8 mouse cellular contexts compared by ENCODE assay signal in genomic region chr11:98057998-98058397, GRCm38 (mm10). TPM values are rescaled to one million over a fixed set of nuclear protein-coding genes. Genes with fewer than 3 reads are reported as not detected.
DNase-seq lines count a peak whose midpoint lies in the region; ATAC-seq lines count a peak whose summit lies in the region.
"Had no signal": no experiment of that assay in that cellular context is flagged by ENCODE, and none has a peak within 500 bp of the region (broad histone marks: within the 10 kb centered on the region; RNA-seq: fewer than 3 reads in every experiment).

No protein-coding gene starts in this region.

- 86% methylated on average over 5 of the region's 5 CpGs for WGBS in heart, embryonic 14.5 days
- 85% methylated on average over 5 of the region's 5 CpGs for WGBS in hindbrain, embryonic 16.5 days

- no peak overlapping the region; the same call in 1 of the 2 replicates for H3K9ac ChIP-seq in heart, embryonic 14.5 days (ENCODE audit: low read length)
- no peak overlapping the region for H3K9ac ChIP-seq in hindbrain, embryonic 16.5 days (ENCODE audit: low read depth, low read length)
- H3K9ac ChIP-seq: neural tube, embryonic 12.5 days had no signal

- intact Hi-C loops in heart, postnatal 36 days (cut with DNase I) = no loop called here

- DNase-seq in heart, postnatal 36 days = no peak
- DNase-seq in thymus, postnatal 4 days = peak; percentile 39
- DNase-seq in thymus, postnatal 10 days (ENCODE audit: low spot score in 2 of 2) = no peak
- DNase-seq in ZHBTc4 (ENCODE audit: low read depth, low spot score) = peak; percentile 96
- no peak for DNase-seq in layer of hippocampus, adult 8-10 months (ENCODE audit: low spot score in 2 of 2)

- H3K27me3 ChIP-seq in heart, embryonic 14.5 days (ENCODE audit: control insufficient read depth, insufficient read depth, low read length) = peaks cover 15% of the 10 kb centered on the region
- H3K27me3 ChIP-seq in hindbrain, embryonic 16.5 days (replicated peaks; ENCODE audit: control insufficient read depth, insufficient read depth, low read length) = peaks cover 2% of the 10 kb centered on the region; the same call in 1 of the 2 replicates

- no peak overlapping the region for H3K4me3 ChIP-seq in heart, embryonic 14.5 days (ENCODE audit: control insufficient read depth in 1 of 2, insufficient read depth in 1 of 2, low read depth in 1 of 2, low read length in 2 of 2)
- H3K4me3 ChIP-seq in hindbrain, embryonic 16.5 days (ENCODE audit: low read length) = no peak overlapping the region
- H3K4me3 ChIP-seq: neural tube, embryonic 12.5 days had no signal

- no peaks in the 10 kb centered on the region for H3K36me3 ChIP-seq in heart, embryonic 14.5 days (ENCODE audit: control insufficient read depth, insufficient read depth, low read length)
- H3K36me3 ChIP-seq in hindbrain, embryonic 16.5 days (ENCODE audit: control insufficient read depth, insufficient read depth, low read length) = no peaks in the 10 kb centered on the region
- H3K36me3 ChIP-seq: neural tube, embryonic 12.5 days had no signal

- H3K27ac ChIP-seq in heart, embryonic 14.5 days (replicated peaks in 1 of 2; ENCODE audit: control insufficient read depth in 1 of 2, insufficient read depth in 1 of 2, low read depth in 2 of 2, low read length in 2 of 2) = no peak overlapping the region
- H3K27ac ChIP-seq in hindbrain, embryonic 16.5 days (ENCODE audit: low read depth, low read length) = no peak overlapping the region
- H3K27ac ChIP-seq: neural tube, embryonic 12.5 days had no signal

- peaks cover 8 to 15% of the 10 kb centered on the region in 2 experiments; a peak in 2 of 4 replicates for H3K4me1 ChIP-seq in heart, embryonic 14.5 days (ENCODE audit: control insufficient read depth in 2 of 2, insufficient read depth in 2 of 2, low read length in 2 of 2)
- H3K4me1 ChIP-seq in hindbrain, embryonic 16.5 days (ENCODE audit: control insufficient read depth, insufficient read depth, low read depth, low read length) = peaks cover 8% of the 10 kb centered on the region

- no peak for ATAC-seq in heart, embryonic 14.5 days (ENCODE audit: insufficient number of reproducible peaks, insufficient read depth, low FRiP score, low read depth)
- no peak for ATAC-seq in hindbrain, embryonic 16.5 days

- H3K9me3 ChIP-seq in heart, embryonic 14.5 days (ENCODE audit: control insufficient read depth, low read length) = no peaks in the 10 kb centered on the region
- H3K9me3 ChIP-seq in hindbrain, embryonic 16.5 days (ENCODE audit: control insufficient read depth, low read length) = no peaks in the 10 kb centered on the region
- H3K9me3 ChIP-seq: neural tube, embryonic 12.5 days had no signal

- H3K4me2 ChIP-seq in heart, embryonic 14.5 days (ENCODE audit: low read length) = peak overlapping the region; percentile 40
- no peak overlapping the region for H3K4me2 ChIP-seq in hindbrain, embryonic 16.5 days (ENCODE audit: low read length)
- H3K4me2 ChIP-seq: neural tube, embryonic 12.5 days had no signal

RNA-seq across cellular contexts. Expression of gene Stac2, which starts 4.7 kb away (rescaled TPM):
- polyA plus RNA-seq in heart, embryonic 14.5 days (2014; fragmentation: Nextera tagmentation; extraction: Ambion mirVana) = 0.59 and 0.78 TPM in 2 replicates
- total RNA-seq in heart, postnatal 36 days (2021) = under 1 TPM in 1 of 2 experiments, not detected in 1; 0.17 TPM
- 10 to 100 TPM; 47.7 to 56.4 (median 52.4) TPM for total RNA-seq in layer of hippocampus, adult 8-10 months (2022)
- 7.9 and 9.8 TPM in 2 replicates for polyA plus RNA-seq in hindbrain, embryonic 16.5 days (2015; fragmentation: Nextera tagmentation; extraction: Ambion mirVana)

RNA-seq across cellular contexts. Expression of gene Rpl19, which starts 31.5 kb away (rescaled TPM):
- 721 and 767 TPM in 2 replicates for polyA plus RNA-seq in heart, embryonic 14.5 days (2014; fragmentation: Nextera tagmentation; extraction: Ambion mirVana)
- total RNA-seq in heart, postnatal 36 days (2021) = 100 to 1,000 TPM; 537 to 577 TPM
- total RNA-seq in layer of hippocampus, adult 8-10 months (2022) = 100 to 1,000 TPM; 520 to 711 (median 600) TPM
- 578 and 612 TPM in 2 replicates for polyA plus RNA-seq in hindbrain, embryonic 16.5 days (2015; fragmentation: Nextera tagmentation; extraction: Ambion mirVana)

RNA-seq across cellular contexts. Expression of gene Cacnb1, which starts 35.2 kb away (rescaled TPM):
- polyA plus RNA-seq in heart, embryonic 14.5 days (2014; fragmentation: Nextera tagmentation; extraction: Ambion mirVana) = 7.1 and 7.9 TPM in 2 replicates
- total RNA-seq in heart, postnatal 36 days (2021) = 1 to 10 TPM; 6.1 to 6.2 TPM
- total RNA-seq in layer of hippocampus, adult 8-10 months (2022) = 100 to 1,000 TPM; 123 to 145 (median 134) TPM
- polyA plus RNA-seq in hindbrain, embryonic 16.5 days (2015; fragmentation: Nextera tagmentation; extraction: Ambion mirVana) = 59.6 and 69.0 TPM in 2 replicates

Comparison
In these comparisons a context has a peak if more than half of its experiments do, and no peak if none do; other contexts are left out.
1. DNase-seq: peak in thymus, postnatal 4 days (single experiment) and ZHBTc4 (single experiment); none in heart, postnatal 36 days (0 of 2), thymus, postnatal 10 days (0 of 2) and layer of hippocampus, adult 8-10 months (0 of 2).
2. RNA of gene Stac2, which starts 4.7 kb away (total RNA-seq): 47.7 to 56.4 TPM in layer of hippocampus, adult 8-10 months; 0.17 TPM in heart, postnatal 36 days; every median in the first group is over 10 times any median in the second.
3. RNA of gene Cacnb1, which starts 35.2 kb away (total RNA-seq): 123 to 145 TPM in layer of hippocampus, adult 8-10 months; 6.1 to 6.2 TPM in heart, postnatal 36 days; every median in the first group is over 10 times any median in the second.